Mouse (Mus musculus) erythroblast, embryonic 14.5 days (primary cell): ENCODE measurements around the gene Cyp2d34.

Experiments
- GATA1 ChIP-seq: IDR thresholded peaks from 2 replicates; pipeline ENCODE4 v1.6.1; 2012; ENCODE audit warnings: low read length, inconsistent platforms, mixed read lengths
- TAL1 ChIP-seq: IDR thresholded peaks from 3 replicates; pipeline ENCODE4 v1.6.1; 2012; ENCODE audit warnings: low read length, inconsistent platforms, mixed read lengths

DNA sequence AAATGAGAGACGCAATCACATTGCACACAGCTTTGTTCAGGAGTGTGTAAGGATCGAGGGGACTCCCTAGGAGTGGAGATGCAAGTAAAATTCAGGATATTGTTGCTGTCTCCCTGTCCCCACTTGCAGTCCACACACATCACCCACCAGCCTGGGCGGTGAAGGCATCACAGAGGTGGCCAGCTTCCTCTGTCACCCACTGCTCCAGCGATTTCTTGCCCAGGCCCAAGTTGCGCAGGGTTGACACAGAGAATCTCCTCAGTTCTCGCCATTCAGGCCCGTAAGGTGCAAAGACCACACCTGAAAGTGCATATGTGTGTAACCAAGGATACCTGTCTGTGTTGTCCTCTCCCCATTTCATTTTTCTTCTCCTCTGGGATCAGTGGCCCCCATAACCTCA lies 19.5 kb upstream of the Cyp2d34 start:
- TF ChIP-seq GATA1 (no peak), TAL1 (no peak)
